Mouse (Mus musculus): ENCODE results near the gene Polr3f. TPM values are rescaled to one million over a fixed set of nuclear protein-coding genes. Genes with fewer than 3 reads are reported as not detected.

The Polr3f gene
- total RNA-seq, 2 experiments from 2014 or later = 18.9 to 19.9 TPM

DNA sequence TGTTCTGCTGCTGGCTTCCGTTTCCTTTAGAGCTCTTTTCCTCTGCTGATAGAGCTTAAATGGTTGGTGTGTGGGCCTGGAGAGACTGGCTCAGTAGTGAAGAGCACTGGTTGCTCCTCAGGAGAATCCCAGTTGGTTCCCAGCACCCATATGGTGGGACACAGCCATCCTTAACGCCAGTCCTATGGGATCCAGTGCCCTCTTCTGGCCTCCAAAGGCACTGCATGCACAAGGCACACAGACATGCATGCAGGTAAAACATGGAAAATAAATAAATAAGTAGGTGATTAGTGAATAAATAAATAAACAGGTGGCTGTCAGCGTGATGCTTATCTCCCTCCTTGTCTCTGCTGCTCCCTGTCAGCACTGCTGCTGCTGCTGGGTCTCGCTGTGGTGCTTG lies 61.2 kb downstream of the Polr3f start:
- ATAC-seq (replicated peaks; ENCODE audit: poor library complexity) = peak; percentile 60; the same call in 1 of the 2 replicates

Other genes starting within 250 kb of the Polr3f start
- gene Ovol2, start 195.6 kb upstream of the Polr3f start, total RNA-seq (2015) = not detected in 2 replicates
- gene Ovol2, start 195.6 kb upstream of the Polr3f start, total RNA-seq (2017) = not detected in 2 replicates
- 44.7 and 63.4 TPM in 2 replicates for gene Kat14, start 158.7 kb upstream of the Polr3f start, total RNA-seq (2015)
- gene Kat14, start 158.7 kb upstream of the Polr3f start, total RNA-seq (2017) = 34.4 and 38.1 TPM in 2 replicates
- gene Pet117, start 158.7 kb upstream of the Polr3f start, total RNA-seq (2015) = not detected in 2 replicates
- gene Pet117, start 158.7 kb upstream of the Polr3f start, total RNA-seq (2017) = 12.3 TPM in 1 of 2 replicates, not detected in the other
- not detected in 2 replicates for gene Dzank1, start 304 bp upstream of the Polr3f start, total RNA-seq (2015)
- gene Dzank1, start 304 bp upstream of the Polr3f start, total RNA-seq (2017) = 0.03 TPM in 1 of 2 replicates, not detected in the other
- 12.9 and 17.9 TPM in 2 replicates for gene Rbbp9, start 23.2 kb downstream of the Polr3f start, total RNA-seq (2015)
- 8.7 and 13.1 TPM in 2 replicates for gene Rbbp9, start 23.2 kb downstream of the Polr3f start, total RNA-seq (2017)
- gene Sec23b, start 28.5 kb downstream of the Polr3f start, total RNA-seq (2015) = 53.3 and 66.8 TPM in 2 replicates
- 118 and 125 TPM in 2 replicates for gene Sec23b, start 28.5 kb downstream of the Polr3f start, total RNA-seq (2017)
- gene Smim26, start 66.3 kb downstream of the Polr3f start, total RNA-seq (2015) = 30.1 and 42.9 TPM in 2 replicates
- 23.5 and 27.0 TPM in 2 replicates for gene Smim26, start 66.3 kb downstream of the Polr3f start, total RNA-seq (2017)
- gene Dtd1, start 72.2 kb downstream of the Polr3f start, total RNA-seq (2015) = 29.5 and 34.1 TPM in 2 replicates
- gene Dtd1, start 72.2 kb downstream of the Polr3f start, total RNA-seq (2017) = 59.8 and 63.1 TPM in 2 replicates